Mouse (Mus musculus) hindlimb bud, embryonic 11.5 days (tissue): Measurements from ENCODE around the gene Olfr1276.

ENCODE experiments used
- DNase-seq: peaks from one replicate; pipeline ENCODE4 v3.0.0-alpha.2; 2012; ENCODE audit warnings: low read depth, low spot score; ENCODE audit errors: extremely low spot score

Olfr1276 gene

DNA sequence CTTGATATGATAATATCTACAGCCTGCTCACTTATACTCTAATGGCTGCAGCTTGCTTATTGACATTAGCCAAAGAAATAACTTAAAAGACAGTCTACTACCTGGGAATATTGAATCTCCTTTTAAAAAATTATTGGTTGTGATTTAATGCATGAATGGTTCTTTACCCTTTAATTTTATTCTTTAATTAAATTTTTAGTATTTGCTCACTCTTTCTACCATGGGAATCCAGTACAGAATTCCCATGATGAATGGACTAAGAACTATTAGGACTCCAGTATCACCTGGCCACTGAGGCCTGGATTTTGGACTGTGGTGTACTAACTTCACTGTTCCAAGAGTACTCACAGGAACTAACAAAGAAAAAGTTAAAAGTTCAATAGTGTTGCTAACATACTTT lies at the start of gene Olfr1276:
Olfr1276 (plus strand) TSS at position 301 of the 400 bp plus-strand sequence.
- DNase-seq: no peak

DNA sequence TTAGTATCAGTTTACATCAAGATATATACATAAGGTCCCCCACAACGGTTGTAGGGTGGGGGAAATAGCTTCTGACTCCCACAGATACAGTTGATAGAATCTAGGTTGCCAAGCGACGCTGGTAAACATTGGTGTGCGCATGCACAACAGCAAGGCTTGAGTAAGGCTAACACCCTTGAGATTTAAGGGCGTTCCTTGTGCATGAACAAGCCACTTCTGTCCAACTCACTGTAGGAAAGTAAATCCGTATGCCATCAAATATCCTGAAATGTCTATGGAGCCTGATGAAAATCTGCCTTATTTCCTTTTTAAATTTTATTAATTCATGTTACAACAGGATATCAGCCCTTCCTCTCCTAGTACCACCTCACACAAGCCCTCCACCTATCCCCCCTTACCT lies 24.8 kb upstream of the Olfr1276 start, which contains the start of gene 4930430A15Rik:
4930430A15Rik (minus strand) TSS at position 101 of the 400 bp plus-strand sequence.
- no peak for DNase-seq

DNA sequence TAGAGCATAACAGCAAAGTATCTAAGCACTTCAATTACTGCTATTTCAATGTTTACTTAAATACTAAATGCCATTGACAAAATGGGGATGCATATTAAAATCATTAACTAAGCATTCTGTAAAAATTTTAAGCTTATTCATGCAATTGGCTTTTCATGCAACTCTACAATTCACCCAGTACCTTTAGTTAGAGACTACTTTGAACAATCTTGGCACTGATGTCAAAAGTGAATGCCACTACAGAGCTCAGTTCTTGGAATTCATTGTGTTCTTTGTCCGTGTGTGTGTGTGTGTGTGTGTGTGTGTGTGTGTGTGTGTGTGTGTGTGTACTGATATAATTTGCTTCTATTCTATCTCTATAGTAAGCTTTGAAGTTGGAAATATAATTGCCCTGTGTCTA lies 19.1 kb upstream of the Olfr1276 start, which contains the start of gene Olfr1275:
Olfr1275 (minus strand) TSS at position 101 of the 400 bp plus-strand sequence.
- no peak for DNase-seq

DNA sequence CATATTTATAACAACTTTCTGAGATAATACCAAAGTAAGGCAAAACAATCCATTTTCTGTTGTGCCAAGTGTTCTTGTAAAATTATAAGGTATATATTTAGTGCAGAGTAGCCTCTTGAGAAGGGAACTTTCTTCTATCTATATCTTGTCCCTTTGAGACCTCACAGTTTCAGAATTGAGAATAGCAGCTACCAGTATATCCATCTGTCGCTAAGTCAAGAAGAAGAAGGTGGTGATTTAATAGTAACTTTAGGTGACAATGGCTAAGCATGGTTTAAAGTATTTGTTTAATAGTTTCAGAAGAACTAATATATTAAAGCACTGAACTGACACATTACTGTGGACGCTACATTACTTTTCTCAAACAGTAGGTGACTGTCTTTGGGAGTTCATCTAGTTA lies 19.7 kb downstream of the Olfr1276 start, which contains the start of gene Olfr1277:
Olfr1277 (minus strand) TSS at position 101 of the 400 bp plus-strand sequence.
- DNase-seq: no peak

DNA sequence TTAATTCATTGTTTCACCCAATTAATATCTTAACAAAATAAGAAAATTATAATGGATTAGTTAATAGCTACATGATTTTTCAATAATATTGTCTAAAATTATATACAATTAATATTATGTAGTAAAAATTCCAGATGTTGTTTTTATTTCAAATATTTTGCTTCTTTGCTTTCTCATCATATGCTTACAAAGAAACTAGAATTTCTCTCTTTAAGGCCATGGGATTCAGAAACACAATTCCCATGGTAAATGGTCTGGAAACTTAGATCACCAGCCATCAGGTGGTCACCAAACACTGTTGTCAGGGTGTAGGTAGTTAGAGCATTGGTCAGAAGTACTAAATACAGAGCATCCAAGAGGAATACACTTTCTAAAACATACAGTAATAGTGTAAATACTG lies 35.5 kb downstream of the Olfr1276 start, which contains the start of gene Olfr1278:
Olfr1278 (plus strand) TSS at position 301 of the 400 bp plus-strand sequence.
- no peak for DNase-seq

DNA sequence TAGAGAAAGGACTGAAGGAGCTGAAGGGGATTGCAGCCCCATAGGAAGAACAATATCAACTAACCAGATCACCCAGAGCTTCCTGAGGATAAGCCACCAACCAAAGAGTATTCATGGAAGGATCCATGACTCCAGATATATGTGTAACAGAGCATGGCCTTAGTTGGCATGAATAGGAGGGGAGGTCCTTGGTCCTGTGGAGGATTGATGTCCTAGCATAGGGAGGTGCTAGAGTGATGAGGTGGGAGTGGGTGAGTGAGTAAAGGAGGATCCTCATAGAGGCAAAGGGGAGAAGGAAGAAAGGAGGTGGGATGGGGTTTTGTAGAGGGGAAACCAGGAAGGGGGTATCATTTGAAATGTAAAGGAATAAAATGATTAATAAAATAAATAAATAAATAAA lies 44.2 kb downstream of the Olfr1276 start:
- no peak for DNase-seq

DNA sequence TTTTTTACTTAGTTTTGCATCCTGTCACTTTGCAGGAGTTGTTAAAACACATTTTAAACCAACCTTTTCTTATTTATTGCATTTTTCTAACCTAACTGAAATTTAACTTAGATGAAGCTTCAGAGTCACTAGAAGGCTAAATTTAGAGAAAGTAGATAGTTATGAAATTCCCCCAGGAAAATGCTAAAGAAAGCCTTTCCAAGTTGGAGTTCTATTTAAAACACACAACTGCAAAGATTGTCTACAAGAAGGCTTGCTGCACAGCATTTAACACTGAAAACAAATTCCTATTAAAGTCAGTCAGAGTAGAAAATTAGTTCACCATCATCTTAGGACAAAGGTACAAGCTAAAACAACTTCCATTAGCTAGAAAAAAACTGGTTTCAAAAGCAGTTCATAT lies 46.1 kb downstream of the Olfr1276 start, which contains the start of gene Olfr1279:
Olfr1279 (plus strand) TSS at position 262 of the 400 bp plus-strand sequence.
- no peak for DNase-seq
